Mouse (Mus musculus): ENCODE results near the gene Atp5l. TPM values are rescaled to one million over a fixed set of nuclear protein-coding genes. Genes with fewer than 3 reads are reported as not detected.

Atp5l gene
- total RNA-seq, 2 experiments from 2014 or later: 1,604 to 1,644 TPM

GRCm38 (mm10) chr9:44867664-44868063 is 52.9 kb downstream of the Atp5l start:
- intact Hi-C loops (cut with DNase I): loop anchor here (2.0 kb wide), 1 partner anchor 13 kb away; the partner anchor contains the start of gene Kmt2a
- no peak for DNase-seq

- intact Hi-C loops (cut with DNase I): loop anchor here (2.0 kb wide), 1 partner anchor 14 kb away; the partner anchor contains the start of gene Kmt2a
- DNase-seq: no peak
Observed at GRCm38 (mm10) chr9:44866501-44867240, 53.9 kb downstream of the Atp5l start.

Other genes with a start within 250 kb of the Atp5l start
- not detected for gene Treh, start 247.5 kb downstream of the Atp5l start, total RNA-seq (2021)
- gene Phldb1, start 185.5 kb downstream of the Atp5l start, total RNA-seq (2021): 100 to 1,000 TPM; 110 to 140 TPM
- 10 to 100 TPM; 84.4 to 89.0 TPM for gene Arcn1, start 152.9 kb downstream of the Atp5l start, total RNA-seq (2021)
- 10 to 100 TPM; 27.2 to 41.2 TPM for gene Ift46, start 152.8 kb downstream of the Atp5l start, total RNA-seq (2021)
- gene Tmem25, start 121.4 kb downstream of the Atp5l start, total RNA-seq (2021): 10 to 100 TPM in 1 of 2 experiments, 1 to 10 TPM in 1; 9.6 to 10.9 TPM
- under 1 TPM in 1 of 2 experiments, not detected in 1; 0.41 TPM for gene Ttc36, start 117.7 kb downstream of the Atp5l start, total RNA-seq (2021)
- 10 to 100 TPM; 26.1 to 29.7 TPM for gene Kmt2a, start 39.4 kb downstream of the Atp5l start, total RNA-seq (2021)
- gene Ube4a, start 44.9 kb upstream of the Atp5l start, total RNA-seq (2021): 10 to 100 TPM; 40.7 to 44.8 TPM
- not detected for gene Cd3g, start 59.7 kb upstream of the Atp5l start, total RNA-seq (2021)
- gene Cd3d, start 61.0 kb upstream of the Atp5l start, total RNA-seq (2021): under 1 TPM in 1 of 2 experiments, not detected in 1; 0.35 TPM
- gene Cd3e, start 88.9 kb upstream of the Atp5l start, total RNA-seq (2021): under 1 TPM; 0.47 to 0.60 TPM
- 1 to 10 TPM in 1 of 2 experiments, under 1 TPM in 1; 0.76 to 1.2 TPM for gene Mpzl2, start 119.1 kb upstream of the Atp5l start, total RNA-seq (2021)
- 1 to 10 TPM; 1.4 to 1.5 TPM for gene Mpzl3, start 134.4 kb upstream of the Atp5l start, total RNA-seq (2021)
- gene Jaml, start 158.4 kb upstream of the Atp5l start, total RNA-seq (2021): under 1 TPM; 0.19 to 0.24 TPM
- 1 to 10 TPM; 1.2 to 1.4 TPM for gene Scn2b, start 197.0 kb upstream of the Atp5l start, total RNA-seq (2021)
- 1 to 10 TPM; 6.3 to 7.6 TPM for gene Scn4b, start 217.7 kb upstream of the Atp5l start, total RNA-seq (2021)

Measured in heart, postnatal 36 days (tissue).